Mouse (Mus musculus) kidney, adult 2 months (tissue): ENCODE measurements at regions not wholly inside any gene's neighbourhood (a gene's known extent, or its start where the extent isn't known, plus 50 kb on each side); places are given as distances from the start of the nearest gene placed in this dataset.

Source experiments
- DNase-seq: peaks from one replicate; pipeline ENCODE4 v3.0.0; 2021
- H3K27ac ChIP-seq: fragments of 200-500 bp; 2 replicates; pipeline ENCODE4 v1.5.1; 2012; ENCODE audit warnings: low read depth, low read length, control low read depth, inconsistent platforms; ENCODE audit not compliant: insufficient read depth
- H3K27me3 ChIP-seq: fragments of 200-500 bp; replicated peaks from 2 replicates; pipeline ENCODE4 v1.6.1; 2012; ENCODE audit warnings: mild to moderate bottlenecking, moderate library complexity, low read length, inconsistent platforms; ENCODE audit not compliant: control insufficient read depth, insufficient read depth
- H3K36me3 ChIP-seq: fragments of 200-500 bp; 2 replicates; pipeline ENCODE4 v1.6.1; 2012; ENCODE audit warnings: mild to moderate bottlenecking, moderate library complexity, low read length, inconsistent platforms; ENCODE audit not compliant: control insufficient read depth, insufficient read depth
- H3K4me1 ChIP-seq: fragments of 200-500 bp; 2 replicates; pipeline ENCODE4 v1.6.1; 2011; ENCODE audit warnings: low read length; ENCODE audit not compliant: control insufficient read depth, insufficient read depth
- H3K4me3 ChIP-seq: fragments of 200-500 bp; 2 replicates; pipeline ENCODE4 v1.5.1; 2011; ENCODE audit warnings: mild to moderate bottlenecking, low read depth, low read length, control low read depth; ENCODE audit not compliant: insufficient read depth
- CTCF ChIP-seq: fragments of 200-500 bp; conservative IDR thresholded peaks from 2 replicates; pipeline ENCODE4 v1.5.1; 2011; ENCODE audit warnings: low read depth, mild to moderate bottlenecking, control low read depth, low read length, moderate library complexity, mixed read lengths; ENCODE audit not compliant: insufficient read depth, insufficient read length
- POLR2A ChIP-seq: fragments of 200-500 bp; IDR thresholded peaks from one replicate; pipeline ENCODE4 v1.6.1; 2011; ENCODE audit warnings: low read depth, low read length, control low read depth
- WGBS: fragments of 180-500 bp; shearing (Covaris S2); methylation state at CpG from one replicate; pipeline ENCODE4 v1.1.7; 2018; 5-methylcytosine and 5-hydroxymethylcytosine counted together

DNA sequence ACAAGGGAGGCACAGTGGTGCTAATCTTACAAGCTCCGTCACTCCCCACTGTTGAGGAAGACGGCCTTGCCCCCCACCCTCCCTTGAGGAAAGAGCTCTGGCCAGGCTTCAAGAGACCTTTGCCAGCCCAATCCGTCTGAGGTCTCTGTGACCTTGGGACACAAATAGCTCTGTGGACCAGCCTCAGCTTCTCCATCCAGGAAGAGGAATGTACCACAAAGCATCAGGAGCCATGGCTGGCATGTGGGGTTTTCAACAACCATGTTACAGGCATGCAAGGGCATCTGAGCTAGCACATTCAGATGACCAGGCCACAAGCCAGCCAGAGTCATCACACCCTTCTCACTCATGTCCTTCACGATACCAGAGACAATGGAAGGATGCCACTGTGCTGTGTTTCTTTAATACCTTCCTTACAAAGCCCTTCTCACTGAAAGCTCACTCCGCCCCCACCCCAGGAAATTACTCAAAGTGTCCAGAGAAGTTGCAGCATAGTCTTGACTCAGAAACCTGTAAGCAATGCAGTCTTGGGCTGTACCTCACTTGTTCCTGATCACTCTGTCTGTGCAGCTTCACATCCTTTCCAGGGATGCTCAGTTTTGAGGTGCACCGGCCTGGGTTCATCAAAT, 148.8 kb upstream of the Rreb1 start:
- no peak overlapping the region for H3K27ac ChIP-seq
- H3K4me1 ChIP-seq: no peaks in the 10 kb centered on the region
- 74% methylated on average over 6 of the region's 6 CpGs for WGBS
- no peaks in the 10 kb centered on the region for H3K36me3 ChIP-seq
- TF ChIP-seq POLR2A (no peak), CTCF (no peak)
- H3K27me3 ChIP-seq: no peaks in the 10 kb centered on the region
- H3K4me3 ChIP-seq: no peak overlapping the region
- DNase-seq: no peak

DNA sequence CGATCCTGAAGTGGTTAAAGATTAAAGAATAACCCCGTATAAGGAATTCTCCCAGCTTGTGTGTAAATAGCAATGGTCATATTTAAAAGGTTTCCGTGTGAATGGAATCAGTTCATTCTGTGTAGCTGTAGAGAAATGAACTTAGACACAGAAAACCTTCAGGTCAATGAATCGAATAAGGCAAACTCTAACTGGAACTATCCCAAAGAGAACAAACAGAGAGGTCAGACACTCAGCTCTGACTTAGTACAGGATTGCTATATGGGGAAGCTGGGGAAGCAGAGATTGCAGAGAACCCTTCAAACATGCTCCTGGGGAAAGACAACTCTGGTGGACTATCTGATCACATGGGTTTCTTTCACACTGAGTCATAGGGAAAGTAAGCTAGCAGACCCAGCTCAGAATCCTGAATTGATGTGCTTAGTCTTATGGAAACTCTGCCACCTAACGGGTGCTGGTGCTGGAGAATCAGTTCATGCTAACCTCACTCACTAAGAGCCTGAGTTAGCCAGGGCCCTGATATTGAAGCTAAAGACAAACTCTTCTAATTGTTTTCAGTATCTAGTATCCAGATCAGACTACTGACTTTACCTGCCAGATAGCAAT, 145.3 kb upstream of the Rreb1 start:
- TF ChIP-seq POLR2A (no peak), CTCF (no peak; the same call in 1 of the 2 replicates)
- Histone ChIP-seq H3K4me1 (no peaks in the 10 kb centered on the region), H3K36me3 (no peaks in the 10 kb centered on the region), H3K4me3 (no peak overlapping the region), H3K27ac (no peak overlapping the region), H3K27me3 (no peaks in the 10 kb centered on the region)
- 63% methylated on average over 5 of the region's 5 CpGs for WGBS
- peak; percentile 37 for DNase-seq

DNA sequence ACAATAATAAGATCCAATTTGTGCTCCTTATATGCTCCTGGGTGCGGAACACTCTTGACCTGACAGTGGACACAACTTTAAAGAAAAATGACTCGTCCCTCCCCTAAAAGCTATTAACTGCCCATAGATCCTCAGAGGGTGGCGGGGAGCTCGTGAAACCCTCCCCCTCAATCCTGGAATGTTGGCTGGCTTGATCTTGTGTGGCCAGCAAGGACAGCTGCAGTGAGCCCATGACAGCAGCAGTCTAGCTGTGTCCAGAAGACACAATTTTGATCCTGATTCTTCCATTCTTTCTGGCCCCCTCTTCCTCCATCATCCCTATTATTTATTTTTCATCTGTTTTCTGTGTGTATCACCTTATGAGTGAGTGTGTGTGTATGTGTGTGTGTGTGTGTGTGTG, 141.8 kb upstream of the Rreb1 start:
- Histone ChIP-seq H3K4me3 (no peak overlapping the region), H3K4me1 (no peaks in the 10 kb centered on the region), H3K36me3 (no peaks in the 10 kb centered on the region), H3K27me3 (no peaks in the 10 kb centered on the region), H3K27ac (no peak overlapping the region)
- TF ChIP-seq CTCF (no peak), POLR2A (no peak)
- no peak for DNase-seq
- 67% methylated on average over 4 of the region's 4 CpGs for WGBS

DNA sequence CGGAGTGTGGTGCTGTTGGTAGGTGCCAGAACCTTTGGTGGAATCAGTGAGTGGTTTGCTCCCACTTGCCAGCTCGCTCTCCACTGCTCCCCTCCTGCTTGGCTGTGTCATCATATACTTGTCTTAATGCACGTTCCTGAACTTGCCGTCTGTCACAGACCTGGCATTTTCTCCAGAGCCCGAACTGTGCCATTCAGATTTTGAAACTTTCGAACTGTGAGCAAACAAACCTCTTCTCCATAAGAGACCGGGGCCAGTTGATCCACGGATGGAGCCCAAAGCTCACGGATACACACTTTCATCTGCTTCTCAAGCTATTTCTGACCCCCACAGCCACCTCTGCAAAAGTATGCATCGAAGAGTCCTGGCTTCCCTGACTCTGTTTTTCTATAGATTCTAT, 141.0 kb upstream of the Rreb1 start:
- H3K4me1 ChIP-seq: no peaks in the 10 kb centered on the region
- H3K27ac ChIP-seq: no peak overlapping the region
- no peak for DNase-seq
- WGBS: 91% methylated on average over 10 of the region's 10 CpGs
- H3K4me3 ChIP-seq: no peak overlapping the region
- H3K36me3 ChIP-seq: no peaks in the 10 kb centered on the region
- H3K27me3 ChIP-seq: no peaks in the 10 kb centered on the region
- TF ChIP-seq POLR2A (no peak), CTCF (no peak)

DNA sequence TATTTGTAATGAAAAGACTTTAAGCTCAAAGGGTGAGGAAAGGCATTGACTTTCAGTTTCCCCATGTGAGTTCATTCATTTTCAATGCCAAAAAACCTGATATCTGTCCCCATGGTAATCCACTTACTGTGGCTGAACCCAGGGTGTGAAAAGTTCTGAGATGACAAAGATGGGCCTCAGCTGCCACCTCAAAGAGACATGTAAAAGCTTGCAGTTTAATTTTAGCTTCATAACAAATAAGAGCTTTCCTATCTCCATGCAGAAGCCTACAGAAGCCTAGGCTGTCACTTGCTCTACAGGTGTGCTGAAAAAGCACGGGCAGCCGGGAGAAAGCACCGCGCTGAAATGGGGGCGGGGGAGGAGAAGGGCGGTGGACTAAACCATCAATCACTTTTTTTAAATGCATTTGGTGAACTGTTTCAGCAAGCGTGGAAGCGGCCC, 140.1 kb upstream of the Rreb1 start:
- Histone ChIP-seq H3K27me3 (no peaks in the 10 kb centered on the region), H3K27ac (no peak overlapping the region), H3K4me3 (no peak overlapping the region), H3K36me3 (no peaks in the 10 kb centered on the region), H3K4me1 (no peaks in the 10 kb centered on the region)
- WGBS: 36% methylated on average over 8 of the region's 8 CpGs
- TF ChIP-seq POLR2A: no peak
- no peak for TF ChIP-seq CTCF
- DNase-seq: no peak

DNA sequence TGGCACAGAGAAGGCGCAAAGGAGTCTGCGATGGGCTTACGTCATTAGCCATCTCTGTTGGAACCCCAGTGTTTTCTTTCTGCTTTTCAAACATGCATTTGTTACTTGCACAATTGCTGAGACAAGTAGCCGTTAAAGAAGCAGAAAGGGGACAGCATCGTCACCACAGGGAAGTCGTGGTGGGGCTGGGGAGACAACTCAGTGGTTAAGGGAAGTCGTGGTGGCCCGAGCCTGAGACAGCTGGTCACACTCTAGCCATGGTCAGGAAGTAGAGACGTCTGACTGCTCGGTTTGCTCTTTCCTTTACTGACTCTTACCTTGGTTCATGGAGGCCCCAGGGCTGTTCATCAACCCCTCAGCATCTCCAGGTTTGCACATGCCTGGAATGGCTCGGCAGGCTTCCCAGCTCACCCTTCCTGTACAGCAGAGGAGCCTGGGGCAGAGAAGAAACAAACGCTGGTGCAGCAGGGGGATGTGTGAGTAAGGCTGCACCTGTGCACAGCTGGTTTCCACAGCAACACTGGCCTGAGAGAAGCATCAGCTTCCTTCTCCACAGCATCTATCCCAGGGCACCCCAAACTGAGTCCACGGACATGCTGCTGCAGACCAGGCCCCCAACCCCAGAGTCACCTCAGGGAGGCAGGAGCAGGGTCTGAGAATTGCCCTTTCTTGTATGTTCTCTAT, 135.6 kb upstream of the Rreb1 start:
- Histone ChIP-seq H3K27ac (no peak overlapping the region), H3K36me3 (no peaks in the 10 kb centered on the region), H3K4me1 (no peaks in the 10 kb centered on the region), H3K4me3 (no peak overlapping the region), H3K27me3 (no peaks in the 10 kb centered on the region)
- TF ChIP-seq POLR2A: no peak
- TF ChIP-seq CTCF: no peak
- WGBS: 67% methylated on average over 13 of the region's 13 CpGs
- DNase-seq: no peak

DNA sequence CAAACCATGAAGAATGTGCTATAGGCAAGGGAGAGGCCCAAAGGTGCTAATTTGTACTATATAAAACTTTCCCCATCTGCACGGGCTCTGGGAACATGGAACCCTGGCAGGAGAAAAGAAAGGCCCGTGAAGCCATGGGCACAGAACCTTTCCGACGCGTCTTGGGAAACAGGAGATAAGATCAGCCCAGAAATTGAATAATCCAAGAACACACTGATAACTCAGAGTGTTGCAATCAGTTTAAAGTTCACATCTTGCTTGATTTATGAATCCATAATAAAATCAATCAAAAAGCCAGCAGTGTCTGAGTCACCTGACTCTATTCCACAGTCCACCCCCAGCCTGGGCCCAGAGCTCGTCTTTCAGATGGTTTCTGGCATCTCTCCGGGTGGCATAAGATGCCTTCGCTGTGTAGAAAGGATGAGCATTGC, 133.4 kb upstream of the Rreb1 start:
- DNase-seq: no peak
- Histone ChIP-seq H3K4me1 (peaks cover 8% of the 10 kb centered on the region), H3K4me3 (no peak overlapping the region), H3K27me3 (no peaks in the 10 kb centered on the region), H3K36me3 (no peaks in the 10 kb centered on the region), H3K27ac (no peak overlapping the region)
- TF ChIP-seq POLR2A: no peak
- no peak for TF ChIP-seq CTCF
- WGBS: 80% methylated on average over 8 of the region's 8 CpGs
